Mouse (Mus musculus) gastrocnemius, adult 8-10 months (tissue): ENCODE data around the gene Tbc1d24. TPM values are rescaled to one million over a fixed set of nuclear protein-coding genes. Genes with fewer than 3 reads are reported as not detected.
A peak's percentile ranks its signal among the peaks of the same experiment; 100 is the strongest.

ENCODE experiments used
- DNase-seq, 2 experiments: peaks; one replicate each; pipeline ENCODE4 v3.0.0; 2022; ENCODE audit warnings: low spot score in 2 of 2
- total RNA-seq, 4 experiments: library from RNA; stranded (reverse); gene quantifications; 2 replicates each; pipeline ENCODE4 v1.2.4; 2022

The Tbc1d24 gene
- total RNA-seq, 4 experiments from 2014 or later = 4.8 to 7.0 (median 5.8) TPM

GRCm38 (mm10) chr17:24210591-24210990, 5.2 kb upstream of the Tbc1d24 start:
- no peak for DNase-seq

GRCm38 (mm10) chr17:24209916-24210240, 4.5 kb upstream of the Tbc1d24 start:
- no peak for DNase-seq

GRCm38 (mm10) chr17:24209043-24209915, 3.9 kb upstream of the Tbc1d24 start, which contains the start of gene Ntn3:
Ntn3 (minus strand) TSS chr17:24209531.
- no peak for DNase-seq

GRCm38 (mm10) chr17:24208641-24209042, 3.3 kb upstream of the Tbc1d24 start:
- no peak for DNase-seq

GRCm38 (mm10) chr17:24207768-24208640, 2.6 kb upstream of the Tbc1d24 start:
- no peak for DNase-seq

GRCm38 (mm10) chr17:24206451-24207351, 1.3 kb upstream of the Tbc1d24 start:
- DNase-seq = peak in 1 of 2 experiments; percentile 39

- DNase-seq = no peak
These were observed 573 bp upstream of the Tbc1d24 start for GRCm38 (mm10) chr17:24205908-24206361.

- DNase-seq = no peak
These were observed 516 bp downstream of the Tbc1d24 start for GRCm38 (mm10) chr17:24204846-24205245.

- DNase-seq = no peak
These were observed 1.5 kb downstream of the Tbc1d24 start for GRCm38 (mm10) chr17:24203611-24204534.

- DNase-seq = no peak
These were observed 2.3 kb downstream of the Tbc1d24 start for GRCm38 (mm10) chr17:24203068-24203467.

GRCm38 (mm10) chr17:24201092-24201491, 4.3 kb downstream of the Tbc1d24 start:
- DNase-seq = no peak

- DNase-seq = no peak
These were observed 5.6 kb downstream of the Tbc1d24 start for GRCm38 (mm10) chr17:24199741-24200140.

- DNase-seq = no peak
These were observed 6.1 kb downstream of the Tbc1d24 start for GRCm38 (mm10) chr17:24199252-24199651.

- DNase-seq = no peak
These were observed 8.1 kb downstream of the Tbc1d24 start for GRCm38 (mm10) chr17:24197032-24197824.

- no peak for DNase-seq
These were observed 10.0 kb downstream of the Tbc1d24 start for GRCm38 (mm10) chr17:24195349-24195748.

GRCm38 (mm10) chr17:24193769-24194168, 11.6 kb downstream of the Tbc1d24 start:
- DNase-seq = no peak

GRCm38 (mm10) chr17:24193268-24193667, 12.1 kb downstream of the Tbc1d24 start:
- no peak for DNase-seq

- DNase-seq = no peak
These were observed 12.5 kb downstream of the Tbc1d24 start for GRCm38 (mm10) chr17:24192848-24193247.

GRCm38 (mm10) chr17:24191481-24191880, 13.9 kb downstream of the Tbc1d24 start:
- peak in 1 of 2 experiments; percentile 38 for DNase-seq
